Comparison of ENCODE assay signal across 32 mouse cellular contexts in genomic region chr12:43851264-43852009, GRCm38 (mm10).
"Had no signal": no experiment of that assay in that cellular context is flagged by ENCODE, and none has a peak within 500 bp of the region (broad histone marks: within the 10 kb centered on the region; RNA-seq: fewer than 3 reads in every experiment).

No protein-coding gene starts in this region.

- H3K4me3 ChIP-seq: heart, adult 2 months; heart, embryonic 10.5 days; heart, embryonic 12.5 days; heart, embryonic 13.5 days; heart, embryonic 15.5 days; hindbrain, embryonic 10.5 days; hindbrain, embryonic 12.5 days; hindbrain, embryonic 13.5 days; hindbrain, embryonic 15.5 days; intestine, embryonic 15.5 days; layer of hippocampus, adult 2 months; left cerebral cortex, adult 2 months had no signal

- H3K27me3 ChIP-seq: heart, embryonic 12.5 days; heart, embryonic 13.5 days; heart, embryonic 15.5 days; hindbrain, embryonic 12.5 days; hindbrain, embryonic 13.5 days; hindbrain, embryonic 15.5 days; intestine, embryonic 15.5 days had no signal

- H3K27ac ChIP-seq: heart, adult 2 months; heart, embryonic 10.5 days; heart, embryonic 13.5 days; heart, embryonic 15.5 days; hindbrain, embryonic 10.5 days; hindbrain, embryonic 12.5 days; hindbrain, embryonic 13.5 days; hindbrain, embryonic 14.5 days; hindbrain, embryonic 15.5 days; hindbrain, postnatal 0 days; intestine, embryonic 15.5 days; layer of hippocampus, adult 2 months; left cerebral cortex, adult 2 months had no signal

- H3K4me1 ChIP-seq: heart, embryonic 10.5 days; heart, embryonic 12.5 days; heart, embryonic 13.5 days; heart, embryonic 15.5 days; hindbrain, embryonic 10.5 days; hindbrain, embryonic 12.5 days; hindbrain, embryonic 13.5 days; hindbrain, embryonic 15.5 days; intestine, embryonic 15.5 days had no signal

- H3K9me3 ChIP-seq: heart, embryonic 10.5 days; heart, embryonic 12.5 days; heart, embryonic 13.5 days; heart, embryonic 15.5 days; hindbrain, embryonic 10.5 days; hindbrain, embryonic 12.5 days; hindbrain, embryonic 13.5 days; hindbrain, embryonic 15.5 days; intestine, embryonic 15.5 days had no signal

- DNase-seq: heart, adult 18-20 months; heart, adult 2 months; heart, postnatal 10 days; heart, postnatal 14 days; heart, postnatal 36 days; heart, postnatal 4 days; kidney, adult 11 months; kidney, adult 8-10 months; kidney, adult 9 months; kidney, postnatal 14 days; kidney, postnatal 25 days; kidney, postnatal 36 days; layer of hippocampus, adult 9-11 months; layer of hippocampus, postnatal 36 days had no signal

- ATAC-seq: hindbrain, embryonic 16.5 days; hindbrain, postnatal 0 days; inflammation-experienced regulatory T-cells, adult 6 months; intestine, embryonic 15.5 days; intestine, embryonic 16.5 days; intestine, postnatal 0 days had no signal

- H3K4me2 ChIP-seq: heart, embryonic 11.5 days; heart, embryonic 12.5 days; heart, embryonic 13.5 days; heart, embryonic 15.5 days; hindbrain, embryonic 12.5 days; hindbrain, embryonic 13.5 days; hindbrain, embryonic 14.5 days; hindbrain, embryonic 15.5 days; intestine, embryonic 15.5 days had no signal

- H3K36me3 ChIP-seq: heart, embryonic 10.5 days; heart, embryonic 12.5 days; heart, embryonic 13.5 days; heart, embryonic 15.5 days; hindbrain, embryonic 10.5 days; hindbrain, embryonic 12.5 days; hindbrain, embryonic 13.5 days; hindbrain, embryonic 15.5 days; intestine, embryonic 15.5 days had no signal

- H3K9ac ChIP-seq: heart, embryonic 12.5 days; heart, embryonic 13.5 days; heart, embryonic 15.5 days; hindbrain, embryonic 12.5 days; hindbrain, embryonic 13.5 days; hindbrain, embryonic 14.5 days; hindbrain, embryonic 15.5 days; intestine, embryonic 15.5 days had no signal
